Mouse (Mus musculus): ENCODE results near the gene Il20ra. TPM values are rescaled to one million over a fixed set of nuclear protein-coding genes. Genes with fewer than 3 reads are reported as not detected.

Il20ra gene
- polyA plus RNA-seq (2016; fragmentation: Nextera tagmentation; extraction: Ambion mirVana), result 0.14 TPM in 1 of 2 replicates, not detected in the other

- Histone ChIP-seq H3K4me3 (peak within 1 kb of the TSS; percentile 60), H3K27me3 (ENCODE audit: insufficient read depth, poor library complexity, severe bottlenecking) (peaks cover 46% of the 10 kb centered on the region), H3K4me1 (replicated peaks) (peaks cover 6% of the 10 kb centered on the region), H3K9me3 (no peaks in the 10 kb centered on the region), H3K36me3 (no peaks in the 10 kb centered on the region), H3K27ac (0 out of 2 replicates have a peak within 1 kb of the TSS, but pooled peaks have one; percentile 50)
- WGBS, result 2% methylated on average over 29 of the region's 29 CpGs
- DNase-seq (ENCODE audit: low spot score), result peak; percentile 55
Observed at GRCm38 (mm10) chr10:19712421-19712836, at the start of gene Il20ra. Gene Il20ra, plus strand, starts transcription at chr10:19712570.

GRCm38 (mm10) chr10:19668973-19669372 lies 43.4 kb upstream of the Il20ra start:
- Histone ChIP-seq H3K36me3 (no peaks in the 10 kb centered on the region), H3K4me3 (no peak overlapping the region), H3K27me3 (ENCODE audit: insufficient read depth, poor library complexity, severe bottlenecking) (no peaks in the 10 kb centered on the region), H3K4me1 (replicated peaks) (no peaks in the 10 kb centered on the region), H3K27ac (no peak overlapping the region), H3K9me3 (no peaks in the 10 kb centered on the region)
- no peak for DNase-seq (ENCODE audit: low spot score)
- WGBS, result 89% methylated on average over 5 of the region's 5 CpGs

DNA sequence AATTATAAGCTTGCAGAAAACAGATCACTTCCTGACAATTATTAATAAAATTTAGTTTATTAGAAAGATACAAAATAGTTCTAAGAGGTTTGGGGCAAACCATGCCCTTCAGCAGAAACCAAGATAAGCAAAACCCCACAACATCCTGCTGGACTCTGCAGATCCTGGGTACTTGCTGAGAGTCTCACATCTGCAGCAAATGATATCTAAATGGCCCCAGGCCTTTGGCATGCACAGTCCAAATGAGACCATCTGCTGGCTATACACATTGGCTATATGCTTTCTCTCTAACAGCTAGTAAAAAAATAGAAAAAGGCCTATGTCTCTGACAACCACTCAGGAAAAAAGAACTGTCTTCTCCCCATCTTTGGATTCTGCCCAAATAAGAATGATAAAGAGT lies 40.4 kb upstream of the Il20ra start:
- no peaks in the 10 kb centered on the region for H3K4me1 ChIP-seq (replicated peaks)
- H3K36me3 ChIP-seq, result no peaks in the 10 kb centered on the region
- no peak overlapping the region for H3K4me3 ChIP-seq
- DNase-seq (ENCODE audit: low spot score), result no peak
- H3K27me3 ChIP-seq (ENCODE audit: insufficient read depth, poor library complexity, severe bottlenecking), result no peaks in the 10 kb centered on the region
- no peaks in the 10 kb centered on the region for H3K9me3 ChIP-seq
- no peak overlapping the region for H3K27ac ChIP-seq

GRCm38 (mm10) chr10:19673146-19673545 lies 39.2 kb upstream of the Il20ra start:
- 80% methylated on average over 1 of the region's 1 CpGs for WGBS
- Histone ChIP-seq H3K4me1 (replicated peaks) (no peaks in the 10 kb centered on the region), H3K27ac (no peak overlapping the region), H3K4me3 (no peak overlapping the region), H3K27me3 (ENCODE audit: insufficient read depth, poor library complexity, severe bottlenecking) (no peaks in the 10 kb centered on the region), H3K9me3 (no peaks in the 10 kb centered on the region), H3K36me3 (no peaks in the 10 kb centered on the region)
- DNase-seq (ENCODE audit: low spot score), result no peak

DNA sequence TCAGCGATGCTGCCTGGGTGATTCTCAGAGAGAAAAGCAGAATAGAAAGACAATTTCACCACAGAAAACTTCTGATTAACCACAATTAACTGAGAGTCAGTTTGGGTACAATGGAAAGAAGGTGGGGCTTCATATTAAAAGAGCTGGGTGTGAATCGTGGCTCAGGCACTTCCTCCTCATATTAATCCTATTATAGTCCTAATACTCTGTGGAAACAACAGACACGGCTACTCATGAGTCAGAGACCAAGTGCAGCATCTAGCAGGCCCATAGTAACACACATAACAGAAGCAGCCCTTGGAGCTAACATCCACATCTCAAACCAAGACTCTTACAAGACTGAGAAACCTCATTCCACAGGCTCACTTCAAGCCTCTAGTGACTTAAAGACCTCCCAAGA lies 24.7 kb upstream of the Il20ra start:
- DNase-seq (ENCODE audit: low spot score), result no peak
- H3K36me3 ChIP-seq, result no peaks in the 10 kb centered on the region
- no peaks in the 10 kb centered on the region for H3K4me1 ChIP-seq (replicated peaks)
- H3K27me3 ChIP-seq (ENCODE audit: insufficient read depth, poor library complexity, severe bottlenecking), result no peaks in the 10 kb centered on the region
- H3K4me3 ChIP-seq, result no peak overlapping the region
- H3K9me3 ChIP-seq, result 0 out of 2 replicates have a peak, but pooled peaks cover 3% of the 10 kb centered on the region
- 83% methylated on average over 3 of the region's 3 CpGs for WGBS
- no peak overlapping the region for H3K27ac ChIP-seq

GRCm38 (mm10) chr10:19691287-19691686 lies 21.1 kb upstream of the Il20ra start:
- Histone ChIP-seq H3K4me3 (no peak overlapping the region), H3K4me1 (replicated peaks) (no peaks in the 10 kb centered on the region), H3K27ac (no peak overlapping the region), H3K9me3 (no peaks in the 10 kb centered on the region), H3K27me3 (ENCODE audit: insufficient read depth, poor library complexity, severe bottlenecking) (no peaks in the 10 kb centered on the region), H3K36me3 (no peaks in the 10 kb centered on the region)
- WGBS, result 86% methylated on average over 3 of the region's 3 CpGs
- no peak for DNase-seq (ENCODE audit: low spot score)

- 0 out of 2 replicates have a peak overlapping the region, but pooled peaks have one; percentile 5 for H3K27ac ChIP-seq
- H3K4me3 ChIP-seq, result no peak overlapping the region
- H3K4me1 ChIP-seq (replicated peaks), result no peaks in the 10 kb centered on the region
- 83% methylated on average over 13 of the region's 13 CpGs for WGBS
- no peaks in the 10 kb centered on the region for H3K9me3 ChIP-seq
- H3K27me3 ChIP-seq (ENCODE audit: insufficient read depth, poor library complexity, severe bottlenecking), result no peaks in the 10 kb centered on the region
- H3K36me3 ChIP-seq, result no peaks in the 10 kb centered on the region
- DNase-seq (ENCODE audit: low spot score), result no peak
Observed at GRCm38 (mm10) chr10:19691771-19692170, 20.6 kb upstream of the Il20ra start.

DNA sequence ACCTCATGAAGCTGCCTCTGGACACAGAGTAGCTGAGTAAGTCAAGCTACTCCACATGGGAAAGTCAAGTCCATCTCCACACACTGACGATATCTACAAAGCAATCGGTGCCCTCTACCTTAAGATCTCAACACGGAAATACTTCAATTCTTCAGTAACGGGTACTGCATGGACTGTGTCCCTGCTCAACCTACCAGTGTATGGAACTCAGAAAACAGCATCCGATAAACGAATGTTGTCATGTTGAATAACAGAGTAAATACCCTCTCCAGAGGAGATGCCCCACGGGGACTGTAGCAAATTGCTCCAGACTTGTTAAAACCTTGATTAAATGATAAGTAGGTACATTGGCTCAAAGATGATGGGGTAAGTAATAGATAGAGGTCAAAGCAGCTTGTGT lies 20.0 kb upstream of the Il20ra start:
- Histone ChIP-seq H3K27me3 (ENCODE audit: insufficient read depth, poor library complexity, severe bottlenecking) (no peaks in the 10 kb centered on the region), H3K9me3 (no peaks in the 10 kb centered on the region), H3K4me3 (no peak overlapping the region), H3K27ac (no peak overlapping the region), H3K36me3 (no peaks in the 10 kb centered on the region), H3K4me1 (replicated peaks) (no peaks in the 10 kb centered on the region)
- DNase-seq (ENCODE audit: low spot score), result no peak
- 92% methylated on average over 7 of the region's 7 CpGs for WGBS

GRCm38 (mm10) chr10:19692988-19693387 lies 19.4 kb upstream of the Il20ra start:
- Histone ChIP-seq H3K36me3 (no peaks in the 10 kb centered on the region), H3K9me3 (no peaks in the 10 kb centered on the region), H3K27me3 (ENCODE audit: insufficient read depth, poor library complexity, severe bottlenecking) (no peaks in the 10 kb centered on the region), H3K27ac (no peak overlapping the region), H3K4me3 (no peak overlapping the region), H3K4me1 (replicated peaks) (no peaks in the 10 kb centered on the region)
- WGBS, result 65% methylated on average over 8 of the region's 8 CpGs
- peak; percentile 37 for DNase-seq (ENCODE audit: low spot score)

DNA sequence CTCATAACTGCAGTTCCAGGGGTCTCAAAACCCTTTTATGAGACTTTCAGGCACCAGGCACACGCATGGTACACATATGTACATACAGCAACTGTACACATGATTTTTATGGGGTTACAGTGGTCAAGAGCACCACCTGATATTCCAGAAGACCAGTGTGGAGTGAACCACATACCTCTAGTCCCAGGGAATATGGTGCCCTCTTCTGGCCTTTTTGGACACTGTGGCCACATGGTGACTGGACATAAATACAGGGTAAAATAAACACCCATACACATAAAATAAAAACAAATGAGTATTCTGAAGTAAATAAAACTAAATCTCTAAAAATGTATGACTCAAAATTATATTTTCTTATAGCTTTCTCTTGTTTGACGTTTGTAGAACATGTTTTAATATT lies 18.7 kb upstream of the Il20ra start:
- no peak overlapping the region for H3K4me3 ChIP-seq
- no peaks in the 10 kb centered on the region for H3K9me3 ChIP-seq
- 60% methylated on average over 2 of the region's 2 CpGs for WGBS
- H3K27me3 ChIP-seq (ENCODE audit: insufficient read depth, poor library complexity, severe bottlenecking), result no peaks in the 10 kb centered on the region
- H3K4me1 ChIP-seq (replicated peaks), result no peaks in the 10 kb centered on the region
- DNase-seq (ENCODE audit: low spot score), result peak; percentile 23
- H3K36me3 ChIP-seq, result no peaks in the 10 kb centered on the region
- no peak overlapping the region for H3K27ac ChIP-seq

DNA sequence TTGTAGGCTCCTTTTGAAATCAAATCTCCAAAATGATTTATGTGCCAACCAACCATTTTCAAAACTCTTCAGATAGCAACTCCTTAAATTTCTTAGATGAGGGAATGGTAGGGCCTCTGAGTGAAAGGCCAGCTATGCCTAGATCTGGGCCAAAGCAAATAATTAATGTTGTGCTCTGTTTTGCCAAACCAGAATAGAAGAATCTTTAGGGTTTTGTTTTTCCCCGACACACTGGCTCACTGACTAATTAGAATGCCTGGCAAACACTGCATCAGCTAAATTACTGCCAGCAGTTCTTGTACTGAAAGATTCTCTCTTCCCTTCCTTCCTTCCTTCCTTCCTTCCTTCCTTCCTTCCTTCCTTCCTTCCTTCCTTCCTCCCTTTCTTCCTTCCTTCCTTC lies 13.0 kb upstream of the Il20ra start:
- H3K36me3 ChIP-seq, result no peaks in the 10 kb centered on the region
- H3K9me3 ChIP-seq, result no peaks in the 10 kb centered on the region
- no peaks in the 10 kb centered on the region for H3K4me1 ChIP-seq (replicated peaks)
- H3K27ac ChIP-seq, result no peak overlapping the region
- WGBS, result 73% methylated on average over 1 of the region's 1 CpGs
- H3K4me3 ChIP-seq, result no peak overlapping the region
- no peak for DNase-seq (ENCODE audit: low spot score)
- no peaks in the 10 kb centered on the region for H3K27me3 ChIP-seq (ENCODE audit: insufficient read depth, poor library complexity, severe bottlenecking)

DNA sequence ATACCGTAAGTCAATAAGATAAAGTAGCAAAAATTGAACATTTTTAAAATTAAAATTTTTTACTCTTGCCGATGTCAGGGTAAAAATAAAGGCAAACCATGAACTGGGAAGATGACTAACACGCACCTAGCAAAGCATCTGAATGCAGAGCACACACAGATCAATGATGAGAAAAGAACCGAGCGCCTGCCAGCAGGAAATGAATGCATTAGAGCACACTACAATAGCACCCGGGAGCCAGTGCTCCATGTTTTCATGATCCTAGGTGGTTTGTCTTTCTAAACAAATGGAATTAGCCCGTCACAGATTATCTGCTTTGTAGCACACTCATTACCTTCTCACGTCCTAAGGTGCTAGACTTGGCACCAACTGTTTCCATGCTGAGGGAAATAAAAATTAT lies 7.9 kb upstream of the Il20ra start:
- Histone ChIP-seq H3K36me3 (no peaks in the 10 kb centered on the region), H3K9me3 (no peaks in the 10 kb centered on the region), H3K4me3 (no peak overlapping the region), H3K4me1 (replicated peaks) (no peaks in the 10 kb centered on the region), H3K27me3 (ENCODE audit: insufficient read depth, poor library complexity, severe bottlenecking) (no peaks in the 10 kb centered on the region), H3K27ac (no peak overlapping the region)
- no peak for DNase-seq (ENCODE audit: low spot score)
- WGBS, result 62% methylated on average over 8 of the region's 8 CpGs

DNA sequence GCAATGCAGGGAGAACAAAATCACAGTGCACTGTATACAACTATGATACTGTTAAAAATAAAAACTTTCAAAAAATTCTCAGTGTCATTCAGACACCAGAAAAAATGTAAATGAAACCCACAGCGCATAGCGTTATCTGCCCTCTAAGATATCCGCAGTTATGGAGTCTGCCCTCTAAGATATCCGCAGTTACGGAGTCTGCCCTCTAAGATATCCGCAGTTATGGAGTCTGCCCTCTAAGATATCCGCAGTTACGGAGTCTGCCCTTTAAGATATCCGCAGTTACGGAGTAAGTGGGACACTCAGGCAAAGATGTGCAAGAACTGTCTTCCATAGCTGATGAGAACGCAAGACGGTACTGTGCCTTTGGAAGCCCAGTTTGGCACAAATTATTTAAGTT lies 4.6 kb upstream of the Il20ra start:
- Histone ChIP-seq H3K9me3 (no peaks in the 10 kb centered on the region), H3K27me3 (ENCODE audit: insufficient read depth, poor library complexity, severe bottlenecking) (peaks cover 20% of the 10 kb centered on the region), H3K27ac (no peak overlapping the region), H3K4me1 (replicated peaks) (peaks cover 6% of the 10 kb centered on the region), H3K4me3 (no peak overlapping the region), H3K36me3 (no peaks in the 10 kb centered on the region)
- WGBS, result 68% methylated on average over 12 of the region's 12 CpGs
- DNase-seq (ENCODE audit: low spot score), result no peak

Measured in hindbrain, embryonic 10.5 days (tissue).